Mouse (Mus musculus) lung, adult 2 months (tissue): Measurements from ENCODE around the gene Bak1. TPM values are rescaled to one million over a fixed set of nuclear protein-coding genes. Genes with fewer than 3 reads are reported as not detected.
"Not testable (repeated sequence)": the region's sequence is repeated elsewhere in the genome, so short reads cannot be mapped to it uniquely, and the experiment has no call there.

ENCODE experiments used
- DNase-seq: peaks from one replicate; pipeline ENCODE4 v3.0.0; 2022
- H3K4me1 ChIP-seq: fragments of 200-500 bp; 2 replicates; pipeline ENCODE4 v1.6.1; 2011; ENCODE audit warnings: low read length; ENCODE audit not compliant: control insufficient read depth, insufficient read depth
- H3K4me3 ChIP-seq: fragments of 200-500 bp; replicated peaks from 2 replicates; pipeline ENCODE3; 2011; ENCODE audit warnings: low read depth, mild to moderate bottlenecking, control low read depth, low read length; ENCODE audit errors: extremely low read depth
- CTCF ChIP-seq: fragments of 200-500 bp; IDR thresholded peaks from 2 replicates; pipeline ENCODE4 v1.5.1; 2011; ENCODE audit warnings: mild to moderate bottlenecking, low read length, control low read depth; ENCODE audit not compliant: insufficient read depth
- POLR2A ChIP-seq: fragments of 200-500 bp; IDR thresholded peaks from 2 replicates; pipeline ENCODE4 v1.6.1; 2011; ENCODE audit warnings: low read depth, mild to moderate bottlenecking, control low read depth, low read length, borderline replicate concordance; ENCODE audit errors: extremely low read depth
- WGBS: fragments of 180-500 bp; shearing (Covaris S2); methylation state at CpG from one replicate; pipeline ENCODE4 v1.1.7; 2018; 5-methylcytosine and 5-hydroxymethylcytosine counted together
- polyA plus RNA-seq: library from polyadenylated mRNA; depleted of rRNA; stranded (reverse); fragments of >200 nt; gene quantifications from 2 replicates; pipeline ENCODE4 v1.2.3, GENCODE M21; 2012

The Bak1 gene
- polyA plus RNA-seq, 1 experiment = 55.8 TPM

DNA sequence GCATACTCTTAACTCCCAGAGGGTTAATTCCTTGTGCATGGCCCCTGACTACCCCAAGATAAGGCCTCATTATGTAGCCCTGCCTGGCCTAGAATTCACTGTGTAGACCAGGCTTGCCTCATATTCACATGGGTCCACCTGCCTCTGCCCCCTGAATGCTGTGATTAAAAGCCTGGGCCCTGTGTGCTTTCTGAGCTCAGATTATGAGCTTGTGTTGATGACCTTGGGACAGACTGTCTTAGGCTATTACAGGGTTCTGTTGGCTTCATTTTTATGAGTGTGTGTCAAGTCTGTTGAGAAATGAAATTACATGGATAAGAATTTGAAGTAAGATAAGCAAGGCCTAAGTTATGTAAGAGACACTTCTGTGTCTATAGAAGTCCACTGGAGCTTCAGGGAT lies 38.3 kb downstream of the Bak1 start:
- no peak for DNase-seq
- no peak for TF ChIP-seq CTCF
- TF ChIP-seq POLR2A = no peak
- peaks cover 5% of the 10 kb centered on the region; the same call in 1 of the 2 replicates for H3K4me1 ChIP-seq
- no peak overlapping the region for H3K4me3 ChIP-seq

DNA sequence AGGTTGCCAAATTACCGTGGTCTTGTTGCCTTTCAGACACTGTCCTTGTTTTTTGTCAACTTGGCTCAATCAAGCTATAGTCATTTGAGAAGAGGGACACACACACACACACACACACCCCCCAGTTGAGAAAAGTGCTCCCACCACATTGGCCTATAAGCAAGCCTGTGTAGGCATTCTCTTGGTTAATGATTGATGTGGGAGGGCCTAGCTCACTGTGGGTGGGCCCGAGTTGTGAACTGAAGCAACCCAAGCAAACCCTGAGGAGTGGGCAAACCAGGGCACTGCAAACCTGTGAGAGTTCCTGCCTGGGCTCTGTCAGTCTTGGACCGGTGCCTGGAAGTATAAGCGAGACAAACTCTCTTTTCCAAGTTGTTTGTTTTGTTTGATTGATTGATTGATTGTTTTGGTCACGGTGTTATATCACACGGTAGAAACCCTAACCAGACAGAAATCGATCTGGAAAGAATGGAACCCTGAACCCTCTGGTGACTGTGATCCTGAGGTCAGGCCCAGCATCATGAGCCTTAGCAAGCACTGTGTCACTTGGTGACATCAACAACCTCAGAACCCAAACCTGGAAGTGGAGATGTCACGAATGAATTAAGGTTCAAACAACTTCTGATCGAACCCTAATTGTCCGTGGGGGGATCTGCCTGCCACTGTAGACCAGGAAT lies 43.2 kb downstream of the Bak1 start:
- WGBS = 62% methylated on average over 10 of the region's 10 CpGs
- TF ChIP-seq POLR2A = no peak
- TF ChIP-seq CTCF = no peak

DNA sequence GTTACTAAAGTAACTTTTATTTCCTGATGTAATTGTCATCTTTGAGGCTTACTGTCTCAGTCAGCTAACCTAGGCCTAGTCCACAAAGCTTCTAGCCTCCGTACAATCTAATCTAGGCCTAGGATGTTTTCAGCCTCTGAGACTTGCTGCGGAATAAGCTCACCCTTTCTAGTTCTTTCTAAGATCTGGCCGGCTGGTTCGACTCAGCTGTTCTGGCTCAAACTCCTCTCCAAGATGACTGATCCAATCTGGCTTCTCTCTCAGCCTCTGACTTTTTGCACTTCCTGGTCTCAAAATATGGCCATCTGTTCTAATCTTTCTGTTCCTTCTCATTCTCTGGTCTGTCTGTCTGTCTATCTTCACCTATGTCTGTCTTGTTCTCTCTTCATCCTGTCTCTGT lies 45.4 kb downstream of the Bak1 start:
- WGBS = 81% methylated on average over 4 of the region's 4 CpGs
- Histone ChIP-seq H3K4me1 (no peaks in the 10 kb centered on the region; the same call in 1 of the 2 replicates), H3K4me3 (no peak overlapping the region)
- TF ChIP-seq CTCF (no peak), POLR2A (no peak)
- no peak for DNase-seq

More for the DNA sequence above, 43.2 kb downstream of the Bak1 start:
- H3K4me3 ChIP-seq = no peak overlapping the region
- H3K4me1 ChIP-seq = no peaks in the 10 kb centered on the region
- no peak for DNase-seq

DNA sequence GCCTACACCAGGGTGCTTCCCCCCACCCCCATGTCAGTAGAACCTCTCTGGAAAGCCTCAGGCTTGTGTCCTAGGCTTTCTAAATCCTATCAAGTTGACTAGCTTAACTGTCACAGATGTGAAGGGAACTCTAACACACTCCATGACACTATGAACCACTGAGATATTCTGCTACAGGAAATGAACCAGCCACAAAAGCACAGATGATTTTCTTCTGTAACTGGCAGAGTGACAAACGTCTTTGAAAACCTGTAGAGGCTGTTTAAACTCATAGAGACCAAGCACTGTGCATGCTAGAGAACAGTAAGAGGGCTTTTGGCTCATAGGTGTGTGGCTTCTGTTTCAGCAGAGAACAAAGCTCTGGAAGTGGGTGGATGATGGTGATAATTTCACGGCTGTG lies 47.8 kb downstream of the Bak1 start:
- no peak for DNase-seq
- TF ChIP-seq POLR2A (no peak), CTCF (no peak)
- WGBS = 44% methylated on average over 2 of the region's 2 CpGs
- Histone ChIP-seq H3K4me1 (no peaks in the 10 kb centered on the region; the same call in 1 of the 2 replicates), H3K4me3 (no peak overlapping the region)

DNA sequence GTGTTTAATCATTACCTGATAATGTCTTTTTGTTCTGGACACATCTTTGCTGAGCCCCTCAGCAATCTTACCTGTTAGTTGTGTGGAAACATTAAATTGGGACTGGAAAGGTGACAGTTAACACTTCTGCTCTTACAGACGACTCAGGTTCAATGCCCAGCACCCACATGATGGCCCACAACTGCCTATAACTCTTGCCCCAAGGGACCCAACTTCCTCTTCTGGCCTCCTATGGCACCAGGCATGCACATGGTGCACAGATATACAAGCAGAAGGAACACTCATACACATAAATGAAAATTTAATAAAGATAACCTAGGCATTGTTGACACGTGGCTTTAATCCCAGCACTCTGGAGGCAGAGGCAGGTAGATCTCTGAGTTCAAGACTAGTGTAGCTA lies 49.4 kb downstream of the Bak1 start:
- DNase-seq = no peak
- no peak for TF ChIP-seq POLR2A
- TF ChIP-seq CTCF = no peak
- no peak overlapping the region for H3K4me3 ChIP-seq
- WGBS = 66% methylated on average over 2 of the region's 2 CpGs
- no peaks in the 10 kb centered on the region; the same call in 1 of the 2 replicates for H3K4me1 ChIP-seq

DNA sequence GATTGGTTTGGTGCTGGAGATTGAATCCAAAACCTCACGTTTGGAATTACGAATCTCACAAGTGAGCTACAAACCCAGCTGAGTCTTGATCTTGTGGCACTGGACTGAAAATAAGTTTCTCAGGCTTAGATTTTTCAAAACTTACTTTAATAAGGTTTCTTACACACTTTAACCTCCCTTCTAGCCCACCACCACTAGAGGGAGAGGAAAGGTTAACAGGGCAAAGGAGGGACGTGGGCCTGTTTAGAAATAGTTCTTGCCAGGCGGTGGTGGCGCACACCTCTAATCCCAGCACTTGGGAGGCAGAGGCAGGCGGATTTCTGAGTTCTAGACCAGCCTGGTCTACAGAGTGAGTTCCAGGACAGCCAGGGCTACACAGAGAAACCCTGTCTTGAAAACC lies 51.5 kb downstream of the Bak1 start:
- WGBS = 84% methylated on average over 6 of the region's 6 CpGs
- H3K4me1 ChIP-seq, H3K4me3 ChIP-seq, DNase-seq: not testable (repeated sequence)

DNA sequence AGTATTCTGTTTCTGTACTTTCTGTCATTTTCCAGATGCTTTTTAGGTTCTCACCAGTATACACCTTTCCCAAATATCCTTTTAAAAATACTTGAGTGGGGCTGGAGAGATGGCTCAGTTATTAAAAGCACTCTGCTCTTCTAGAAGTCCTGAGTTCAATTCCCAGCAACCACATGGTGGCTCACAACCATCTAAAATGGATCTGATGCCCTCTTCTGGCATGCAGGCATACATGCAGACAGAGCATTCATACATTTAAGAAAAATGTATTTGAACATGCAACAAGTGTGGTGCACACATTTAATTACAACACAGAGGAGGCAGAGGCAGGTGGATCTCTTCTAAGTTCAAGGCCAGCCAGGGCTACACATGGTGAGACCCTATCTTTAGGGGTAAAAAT lies 53.4 kb downstream of the Bak1 start:
- no peak for DNase-seq
- no peak overlapping the region for H3K4me3 ChIP-seq
- H3K4me1 ChIP-seq = peaks cover 3% of the 10 kb centered on the region
- TF ChIP-seq POLR2A = no peak
- no peak for TF ChIP-seq CTCF

DNA sequence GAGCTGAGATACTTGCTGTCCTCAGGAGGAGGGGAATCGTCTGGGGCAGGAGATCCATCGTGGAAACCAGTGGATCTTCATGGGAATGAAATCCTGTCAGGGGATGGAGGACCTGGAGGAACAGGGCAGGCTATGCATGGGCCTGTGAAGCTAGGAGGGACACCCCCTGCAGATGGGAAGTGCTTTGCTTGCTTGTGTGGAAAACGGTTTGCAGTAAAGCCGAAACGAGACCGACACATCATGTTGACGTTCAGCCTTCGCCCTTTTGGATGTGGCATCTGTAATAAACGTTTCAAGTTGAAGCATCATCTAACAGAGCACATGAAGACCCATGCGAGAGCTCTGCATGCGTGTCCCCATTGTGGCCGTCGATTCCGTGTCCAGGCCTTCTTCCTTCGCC lies 54.3 kb downstream of the Bak1 start:
- no peak for TF ChIP-seq CTCF
- no peak for TF ChIP-seq POLR2A
- DNase-seq = no peak
- WGBS = 90% methylated on average over 15 of the region's 15 CpGs
- peaks cover 3% of the 10 kb centered on the region for H3K4me1 ChIP-seq
- no peak overlapping the region for H3K4me3 ChIP-seq

DNA sequence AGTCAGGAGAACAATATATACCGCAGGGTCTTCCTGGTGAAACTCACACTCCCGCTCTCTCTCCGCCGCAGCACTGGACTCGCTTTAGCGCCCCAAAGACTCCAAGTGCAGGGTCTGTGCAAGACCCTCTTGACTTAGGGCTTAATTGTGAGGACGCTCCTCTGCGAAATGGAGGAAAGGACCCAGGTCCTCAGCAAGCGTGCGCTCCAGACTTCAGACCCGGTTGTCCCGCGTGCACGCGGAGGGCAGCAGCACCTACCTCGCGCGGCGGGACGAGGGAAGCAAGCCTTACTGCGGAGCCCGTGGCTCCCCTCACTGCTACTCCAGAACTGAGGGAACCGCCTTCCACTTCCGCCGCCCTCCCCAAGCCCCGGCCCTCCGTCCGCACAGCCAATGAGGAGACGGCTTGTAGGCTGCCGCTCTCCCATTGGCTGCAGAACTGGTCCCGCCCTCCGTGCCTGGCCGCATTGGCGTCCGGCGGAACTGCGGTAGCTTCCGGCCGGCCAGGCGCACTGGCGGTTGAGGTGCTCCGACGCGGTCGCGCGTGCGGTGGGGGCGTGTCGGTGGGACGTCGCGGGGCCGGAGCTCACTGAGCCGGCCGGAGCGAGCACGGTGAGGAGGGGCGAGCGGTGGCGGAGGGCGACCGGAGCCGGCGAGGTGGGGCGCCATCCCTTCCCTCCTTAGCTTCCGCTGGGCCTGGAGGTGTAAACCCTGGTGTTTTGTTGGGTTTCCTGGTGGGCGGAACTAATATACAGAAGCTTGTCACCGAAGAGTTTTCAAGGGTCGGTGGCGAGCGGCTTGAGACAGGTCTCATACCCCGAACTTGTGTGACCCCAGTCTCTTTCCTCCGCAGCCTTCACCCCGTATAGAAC lies 55.9 kb downstream of the Bak1 start, which contains the start of gene Zbtb9:
Zbtb9 (plus strand) TSS at position 465 of the 872 bp plus-strand sequence.
- peaks cover 3% of the 10 kb centered on the region for H3K4me1 ChIP-seq
- no peak for TF ChIP-seq CTCF
- peak; percentile 98 for TF ChIP-seq POLR2A
- under 1% methylated on average over 75 of the region's 75 CpGs for WGBS
- H3K4me3 ChIP-seq = peak within 1 kb of the TSS; percentile 99
- DNase-seq = peak; percentile 95

DNA sequence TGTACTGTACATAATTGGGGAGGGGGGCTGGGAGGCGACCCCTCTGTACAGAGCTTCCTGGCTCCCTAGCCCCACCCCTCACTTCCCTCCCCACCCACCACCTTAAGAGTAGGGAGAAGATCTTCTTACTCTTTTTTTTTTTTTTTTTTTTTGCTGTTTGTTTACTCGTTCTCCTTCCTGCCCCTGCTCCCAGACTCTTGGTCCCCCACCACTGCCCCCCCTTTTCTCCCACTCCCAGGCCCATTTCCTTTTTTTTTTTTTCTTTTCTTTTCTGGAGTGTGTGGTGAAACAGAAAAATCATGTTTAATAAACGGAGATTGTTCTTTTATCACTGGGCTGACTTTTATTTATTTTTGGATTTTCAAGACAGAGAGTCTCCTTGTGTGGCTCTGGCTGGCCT lies 56.7 kb downstream of the Bak1 start:
- TF ChIP-seq POLR2A (no peak), CTCF (no peak)
- no peak for DNase-seq
- WGBS = 0% methylated on average over 3 of the region's 3 CpGs
- Histone ChIP-seq H3K4me1 (peaks cover 3% of the 10 kb centered on the region), H3K4me3 (peak overlapping the region; percentile 99)
